In genomic region chr9:48137507-48137906, GRCm38 (mm10) we compare ENCODE assay signal across 13 mouse cellular contexts. TPM values are rescaled to one million over a fixed set of nuclear protein-coding genes. Genes with fewer than 3 reads are reported as not detected.
A peak's percentile ranks its signal among the peaks of the same experiment; 100 is the strongest.
DNase-seq lines count a peak whose midpoint lies in the region; ATAC-seq and TF ChIP-seq lines count a peak whose summit lies in the region.
"Had no signal": no experiment of that assay in that cellular context is flagged by ENCODE, and none has a peak within 500 bp of the region (broad histone marks: within the 10 kb centered on the region; RNA-seq: fewer than 3 reads in every experiment).

No protein-coding gene starts in this region.

- 18% methylated on average over 3 of the region's 3 CpGs for WGBS in liver, adult 2 months
- 30% methylated on average over 3 of the region's 3 CpGs for WGBS in liver, embryonic 11.5 days
- WGBS in limb, embryonic 14.5 days, result 26% methylated on average over 3 of the region's 3 CpGs

- no peaks in the 10 kb centered on the region for H3K79me2 ChIP-seq in liver, adult 2 months (ENCODE audit: control insufficient read depth, insufficient read depth, low read length)

- peak; percentile 32 for DNase-seq in adrenal gland, postnatal 10 days
- no peak for DNase-seq in adrenal gland, adult 8-10 months
- peak; percentile 1 for DNase-seq in liver, adult 2 months (ENCODE audit: extremely low read depth, low read depth, low spot score)
- no peak for DNase-seq in liver, embryonic 11.5 days (ENCODE audit: low spot score)
- DNase-seq in brain, embryonic 14.5 days (ENCODE audit: low read depth), result peak; percentile 13
- DNase-seq in limb, embryonic 14.5 days (ENCODE audit: low spot score), result peak; percentile 78
- no peak for DNase-seq in cerebellum, postnatal 14 days
- no peak for DNase-seq in layer of hippocampus, postnatal 25 days (ENCODE audit: extremely low spot score in 1 of 2, low spot score in 1 of 2)
- DNase-seq: heart, adult 18-20 months; heart, postnatal 4 days; kidney, adult 11 months; layer of hippocampus, adult 9-11 months; liver had no signal

- no peaks in the 10 kb centered on the region for H3K27me3 ChIP-seq in liver, adult 2 months (ENCODE audit: control insufficient read depth, insufficient read depth, low read length)
- no peaks in the 10 kb centered on the region for H3K27me3 ChIP-seq in liver, embryonic 11.5 days (replicated peaks; ENCODE audit: control insufficient read depth, insufficient read depth, low read length)
- H3K27me3 ChIP-seq in limb, embryonic 14.5 days (ENCODE audit: control insufficient read depth, insufficient read depth, low read length), result no peaks in the 10 kb centered on the region; the same call in 1 of the 2 replicates

- no peaks in the 10 kb centered on the region for H3K4me1 ChIP-seq in liver, adult 2 months (ENCODE audit: control insufficient read depth, insufficient read depth, low read length)
- no peaks in the 10 kb centered on the region for H3K4me1 ChIP-seq in liver, embryonic 11.5 days (replicated peaks; ENCODE audit: control insufficient read depth, insufficient read depth, low read length)
- no peaks in the 10 kb centered on the region for H3K4me1 ChIP-seq in limb, embryonic 14.5 days (ENCODE audit: control insufficient read depth, insufficient read depth, low read length)

- no peak overlapping the region for H3K9ac ChIP-seq in liver, adult 2 months (ENCODE audit: low read depth, low read length)
- H3K9ac ChIP-seq in liver, embryonic 11.5 days (ENCODE audit: low read depth, low read length), result no peak overlapping the region
- H3K9ac ChIP-seq in limb, embryonic 14.5 days (ENCODE audit: low read depth, low read length, severe bottlenecking), result no peak overlapping the region

- H3K4me3 ChIP-seq in liver, adult 2 months (ENCODE audit: insufficient read depth, low read depth, low read length), result no peak overlapping the region
- H3K4me3 ChIP-seq in liver, embryonic 11.5 days (ENCODE audit: low read depth, low read length), result no peak overlapping the region
- no peak overlapping the region for H3K4me3 ChIP-seq in limb, embryonic 14.5 days (replicated peaks; ENCODE audit: low read length)

- no peak for ATAC-seq in liver, embryonic 11.5 days (replicated peaks; ENCODE audit: low FRiP score)
- no peak for ATAC-seq in limb, embryonic 14.5 days (ENCODE audit: low FRiP score, low read depth)

- no peak overlapping the region for H3K4me2 ChIP-seq in liver, embryonic 11.5 days
- H3K4me2 ChIP-seq in limb, embryonic 14.5 days (replicated peaks; ENCODE audit: low read depth, low read length, severe bottlenecking), result no peak overlapping the region

- no peak for TF ChIP-seq POLR2A in liver, adult 2 months (IDR thresholded peaks at IDR 0.05; ENCODE audit: extremely low read depth, insufficient read depth, low read length)
- no peak for TF ChIP-seq POLR2A in brain, embryonic 14.5 days (IDR thresholded peaks at IDR 0.05; ENCODE audit: borderline replicate concordance, extremely low read depth, insufficient read depth, insufficient read length, poor library complexity, severe bottlenecking)
- TF ChIP-seq POLR2A in limb, embryonic 14.5 days (IDR thresholded peaks at IDR 0.05; ENCODE audit: borderline replicate concordance, extremely low read depth, insufficient read depth, insufficient read length), result no peak

- no peaks in the 10 kb centered on the region for H3K36me3 ChIP-seq in liver, adult 2 months (ENCODE audit: control insufficient read depth, insufficient read depth, low read length)
- H3K36me3 ChIP-seq in liver, embryonic 11.5 days (ENCODE audit: control insufficient read depth, insufficient read depth, low read length), result no peaks in the 10 kb centered on the region
- H3K36me3 ChIP-seq in limb, embryonic 14.5 days (ENCODE audit: control insufficient read depth, insufficient read depth, low read length), result no peaks in the 10 kb centered on the region

- TF ChIP-seq CTCF in liver, adult 2 months (IDR thresholded peaks at IDR 0.05; ENCODE audit: low read depth, low read length), result no peak
- TF ChIP-seq CTCF in brain, embryonic 14.5 days (IDR thresholded peaks at IDR 0.05; ENCODE audit: borderline replicate concordance, extremely low read depth, insufficient read depth, insufficient read length), result no peak

- no peaks in the 10 kb centered on the region for H3K9me3 ChIP-seq in liver, embryonic 11.5 days (ENCODE audit: control insufficient read depth, low read length)
- H3K9me3 ChIP-seq in limb, embryonic 14.5 days (ENCODE audit: control insufficient read depth, low read length), result no peaks in the 10 kb centered on the region

- H3K27ac ChIP-seq in liver, adult 2 months (replicated peaks; ENCODE audit: insufficient read depth, low read depth, low read length), result no peak overlapping the region
- H3K27ac ChIP-seq in liver, embryonic 11.5 days (ENCODE audit: low read depth, low read length), result no peak overlapping the region
- H3K27ac ChIP-seq in limb, embryonic 14.5 days (replicated peaks; ENCODE audit: low read depth, low read length), result no peak overlapping the region

RNA-seq across cellular contexts. Expression of gene Nxpe4, which starts 24.3 kb away (rescaled TPM):
- 10 to 100 TPM in 1 of 2 experiments, 1 to 10 TPM in 1; 8.8 to 12.7 TPM for total RNA-seq in adrenal gland, postnatal 10 days (2021)
- total RNA-seq in adrenal gland, adult 8-10 months (2022), result 10 to 100 TPM in 1 of 4 experiments, 1 to 10 TPM in 3; 2.1 to 10.4 (median 6.7) TPM
- 0.55 and 0.87 TPM in 2 replicates for total RNA-seq in liver, adult 2 months (2014; rRNA removed)
- 0.01 and 0.07 TPM in 2 replicates for polyA plus RNA-seq in liver, adult 2 months (2012; rRNA removed)
- polyA plus RNA-seq in liver, embryonic 11.5 days (2014; fragmentation: Nextera tagmentation; extraction: Ambion mirVana), result 9.9 and 10.0 TPM in 2 replicates
- polyA plus RNA-seq in brain, embryonic 14.5 days (2012; rRNA removed), result 5.2 and 6.7 TPM in 2 replicates
- 6.3 and 6.5 TPM in 2 replicates for polyA plus RNA-seq in limb, embryonic 14.5 days (2012; rRNA removed)
- polyA plus RNA-seq in limb, embryonic 14.5 days (2014; fragmentation: Nextera tagmentation; extraction: Ambion mirVana), result 8.2 and 9.4 TPM in 2 replicates
- 10 to 100 TPM in 1 of 2 experiments, 1 to 10 TPM in 1; 9.1 to 11.2 TPM for total RNA-seq in layer of hippocampus, postnatal 25 days (2021)

Comparison
In these comparisons a context has a peak if more than half of its experiments do, and no peak if none do; other contexts are left out.
1. DNase-seq: peak in adrenal gland, postnatal 10 days (single experiment), liver, adult 2 months (single experiment), brain, embryonic 14.5 days (single experiment) and limb, embryonic 14.5 days (single experiment); none in adrenal gland, adult 8-10 months (single experiment), liver, embryonic 11.5 days (single experiment), cerebellum, postnatal 14 days (0 of 2) and layer of hippocampus, postnatal 25 days (0 of 2).